Mouse (Mus musculus) midbrain, embryonic 10.5 days (tissue): Measurements from ENCODE around the gene Nxpe2. TPM values are rescaled to one million over a fixed set of nuclear protein-coding genes. Genes with fewer than 3 reads are reported as not detected.

Source experiments
- DNase-seq: peaks from one replicate; pipeline ENCODE4 v3.0.0-alpha.2; 2017; ENCODE audit warnings: low spot score
- H3K27ac ChIP-seq: fragments of 300-500 bp; sonication (generic); replicated peaks from 2 replicates; pipeline ENCODE4 v1.5.1; 2016; ENCODE audit warnings: mild to moderate bottlenecking
- H3K27me3 ChIP-seq: fragments of 300-500 bp; sonication (generic); 2 replicates; pipeline ENCODE4 v1.6.1; 2016; ENCODE audit warnings: low read depth, mild to moderate bottlenecking; ENCODE audit not compliant: poor library complexity, severe bottlenecking
- H3K36me3 ChIP-seq: fragments of 300-500 bp; sonication (generic); 2 replicates; pipeline ENCODE4 v1.6.1; 2016; ENCODE audit warnings: mild to moderate bottlenecking, moderate library complexity
- H3K4me1 ChIP-seq: fragments of 300-500 bp; sonication (generic); 2 replicates; pipeline ENCODE4 v1.6.1; 2016
- H3K4me3 ChIP-seq: fragments of 300-500 bp; sonication (generic); 2 replicates; pipeline ENCODE4 v1.5.1; 2016; ENCODE audit warnings: mild to moderate bottlenecking, moderate library complexity
- H3K9me3 ChIP-seq: fragments of 300-500 bp; sonication (generic); replicated peaks from 2 replicates; pipeline ENCODE4 v1.6.1; 2016; ENCODE audit warnings: mild to moderate bottlenecking
- WGBS: fragments of 180-500 bp; shearing (Covaris S2); methylation state at CpG from one replicate; pipeline ENCODE4 v1.1.7; 2016; 5-methylcytosine and 5-hydroxymethylcytosine counted together
- polyA plus RNA-seq: library from polyadenylated mRNA; unstranded; fragments of >200 nt; fragmentation: Nextera tagmentation; extraction: Ambion mirVana; gene quantifications from 2 replicates; pipeline ENCODE4 v1.2.1, GENCODE M21; 2016

The Nxpe2 gene
- polyA plus RNA-seq, result 0.76 and 0.96 TPM in 2 replicates

DNA sequence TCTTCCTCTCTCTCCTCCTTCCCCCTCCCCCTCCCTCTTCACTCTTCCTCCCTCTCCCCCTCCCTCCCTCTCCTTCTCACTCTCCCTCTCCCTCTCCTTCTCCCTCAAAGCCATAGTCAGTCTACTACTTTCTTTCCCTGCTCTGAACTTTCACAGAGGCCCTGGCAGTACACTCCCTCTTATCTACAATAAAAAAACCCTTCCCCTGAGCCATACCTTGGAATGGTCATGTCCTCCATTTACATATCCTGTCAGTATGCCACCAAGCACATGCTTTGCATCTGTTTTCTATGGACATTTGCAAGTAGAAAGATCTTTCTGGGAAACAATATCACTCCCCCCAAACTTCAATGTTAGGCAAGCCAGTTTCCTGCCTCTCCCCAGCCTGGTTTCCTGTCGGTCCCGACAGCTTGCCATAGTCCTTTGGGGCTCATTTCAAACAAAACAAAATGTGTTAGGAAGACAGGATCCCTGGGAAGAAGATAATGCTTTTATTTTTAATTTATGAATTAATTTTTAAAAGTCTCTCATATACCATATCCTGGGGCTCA lies at the start of gene Nxpe2:
Gene Nxpe2 (minus strand): TSS at position 307 of the 551 bp plus-strand sequence.
- no peak within 1 kb of the TSS for H3K4me3 ChIP-seq
- no peaks in the 10 kb centered on the region for H3K36me3 ChIP-seq
- H3K27ac ChIP-seq, result no peak within 1 kb of the TSS
- no peak for DNase-seq
- WGBS, result 62% methylated on average over 2 of the region's 2 CpGs
- H3K4me1 ChIP-seq, result peaks cover 12% of the 10 kb centered on the region
- H3K27me3 ChIP-seq, result no peaks in the 10 kb centered on the region
- no peaks in the 10 kb centered on the region for H3K9me3 ChIP-seq

GRCm38 (mm10) chr9:48389983-48390382 lies 36.7 kb upstream of the Nxpe2 start:
- Histone ChIP-seq H3K4me1 (no peaks in the 10 kb centered on the region), H3K36me3 (no peaks in the 10 kb centered on the region; the same call in 1 of the 2 replicates), H3K27ac (no peak overlapping the region), H3K4me3 (no peak overlapping the region), H3K27me3 (no peaks in the 10 kb centered on the region), H3K9me3 (no peaks in the 10 kb centered on the region)
- no peak for DNase-seq
- WGBS, result 87% methylated on average over 3 of the region's 3 CpGs

GRCm38 (mm10) chr9:48388451-48388850 lies 35.2 kb upstream of the Nxpe2 start:
- Histone ChIP-seq H3K36me3 (no peaks in the 10 kb centered on the region; the same call in 1 of the 2 replicates), H3K27ac (no peak overlapping the region), H3K9me3 (no peaks in the 10 kb centered on the region), H3K4me1 (0 out of 2 replicates have a peak, but pooled peaks cover 4% of the 10 kb centered on the region), H3K4me3 (no peak overlapping the region), H3K27me3 (no peaks in the 10 kb centered on the region)
- DNase-seq, result no peak
- 85% methylated on average over 4 of the region's 4 CpGs for WGBS

DNA sequence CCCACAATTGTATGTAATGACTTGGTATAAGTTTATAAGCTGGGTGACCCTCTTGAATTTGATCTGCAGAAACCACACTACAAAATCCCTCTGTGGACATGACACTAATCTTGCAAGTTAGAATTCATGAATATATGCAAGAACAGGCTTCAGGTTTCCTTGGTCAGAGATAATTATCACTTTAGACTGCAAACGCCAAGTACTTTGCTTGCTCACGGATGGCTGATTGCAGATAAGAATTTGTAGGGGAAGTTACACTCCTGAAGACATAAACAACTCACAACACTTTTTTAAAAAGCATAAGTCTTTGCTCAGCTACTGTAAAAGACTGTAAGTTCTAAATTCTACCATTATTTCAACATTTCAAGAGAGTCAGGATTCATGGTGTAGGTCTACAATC lies 21.1 kb upstream of the Nxpe2 start:
- H3K9me3 ChIP-seq, result no peaks in the 10 kb centered on the region
- H3K36me3 ChIP-seq, result no peaks in the 10 kb centered on the region
- H3K27me3 ChIP-seq, result no peaks in the 10 kb centered on the region
- no peaks in the 10 kb centered on the region for H3K4me1 ChIP-seq
- DNase-seq, result no peak
- no peak overlapping the region for H3K4me3 ChIP-seq
- WGBS, result 84% methylated on average over 2 of the region's 2 CpGs
- no peak overlapping the region for H3K27ac ChIP-seq

- WGBS, result 80% methylated on average over 4 of the region's 4 CpGs
- DNase-seq, result no peak
- no peak overlapping the region for H3K27ac ChIP-seq
Measured at GRCm38 (mm10) chr9:48373232-48373878, 20.1 kb upstream of the Nxpe2 start.

GRCm38 (mm10) chr9:48362743-48363142 lies 9.5 kb upstream of the Nxpe2 start:
- Histone ChIP-seq H3K4me3 (no peak overlapping the region), H3K36me3 (no peaks in the 10 kb centered on the region), H3K4me1 (0 out of 2 replicates have a peak, but pooled peaks cover 5% of the 10 kb centered on the region), H3K27ac (no peak overlapping the region; the same call in 1 of the 2 replicates), H3K27me3 (no peaks in the 10 kb centered on the region), H3K9me3 (no peaks in the 10 kb centered on the region)
- WGBS, result 82% methylated on average over 6 of the region's 6 CpGs
- no peak for DNase-seq

More at GRCm38 (mm10) chr9:48373232-48373878, 20.1 kb upstream of the Nxpe2 start:
- Histone ChIP-seq H3K9me3 (no peaks in the 10 kb centered on the region), H3K4me1 (no peaks in the 10 kb centered on the region), H3K27me3 (no peaks in the 10 kb centered on the region), H3K4me3 (no peak overlapping the region), H3K36me3 (no peaks in the 10 kb centered on the region)

DNA sequence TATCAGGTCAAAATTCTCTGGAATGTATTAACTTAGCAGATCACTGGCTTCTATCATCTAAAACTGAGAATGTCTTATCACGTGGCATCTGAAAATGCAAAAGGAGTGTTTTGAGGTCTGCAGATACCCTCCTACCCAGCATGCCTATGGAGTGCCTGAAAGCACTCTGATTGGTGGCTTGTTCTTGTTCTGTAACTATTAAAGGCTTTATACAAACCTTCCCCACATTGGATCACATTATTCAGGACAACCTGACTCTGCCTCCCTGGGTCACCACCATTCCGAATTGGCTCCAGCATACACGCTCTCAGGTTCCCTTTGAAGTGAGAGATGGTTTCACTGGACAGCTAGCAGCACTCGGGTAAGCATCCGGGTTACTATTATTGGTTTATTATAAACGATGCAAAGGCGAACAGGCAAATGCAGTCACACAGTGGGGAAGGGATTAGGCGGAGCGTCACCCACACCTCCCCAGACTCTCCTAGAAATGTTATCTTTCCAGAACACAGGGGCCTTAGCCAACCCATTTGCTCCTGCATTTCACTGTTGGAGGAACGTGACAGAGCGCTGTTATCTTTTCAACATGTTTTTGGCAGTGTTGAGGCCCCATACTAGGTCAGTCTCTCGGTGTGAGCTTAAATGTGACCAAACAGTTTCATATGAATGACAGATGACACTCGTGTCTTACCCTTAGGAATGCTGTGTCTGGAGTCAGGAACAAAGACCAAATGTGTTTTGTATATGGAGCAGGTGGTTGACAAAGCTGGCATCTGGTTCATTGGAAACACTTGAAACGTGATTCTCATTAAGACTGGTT lies 8.8 kb upstream of the Nxpe2 start:
- no peak overlapping the region for H3K4me3 ChIP-seq
- no peaks in the 10 kb centered on the region for H3K9me3 ChIP-seq
- no peaks in the 10 kb centered on the region for H3K27me3 ChIP-seq
- 0 out of 2 replicates have a peak, but pooled peaks cover 5% of the 10 kb centered on the region for H3K4me1 ChIP-seq
- H3K36me3 ChIP-seq, result no peaks in the 10 kb centered on the region
- no peak overlapping the region for H3K27ac ChIP-seq
- DNase-seq, result no peak
- WGBS, result 72% methylated on average over 14 of the region's 14 CpGs

- DNase-seq, result no peak
- Histone ChIP-seq H3K27me3 (no peaks in the 10 kb centered on the region), H3K27ac (no peak overlapping the region), H3K4me3 (no peak overlapping the region), H3K36me3 (no peaks in the 10 kb centered on the region), H3K4me1 (0 out of 2 replicates have a peak, but pooled peaks cover 5% of the 10 kb centered on the region), H3K9me3 (no peaks in the 10 kb centered on the region)
- WGBS, result 72% methylated on average over 4 of the region's 4 CpGs
Measured at GRCm38 (mm10) chr9:48360826-48361225, 7.6 kb upstream of the Nxpe2 start.

DNA sequence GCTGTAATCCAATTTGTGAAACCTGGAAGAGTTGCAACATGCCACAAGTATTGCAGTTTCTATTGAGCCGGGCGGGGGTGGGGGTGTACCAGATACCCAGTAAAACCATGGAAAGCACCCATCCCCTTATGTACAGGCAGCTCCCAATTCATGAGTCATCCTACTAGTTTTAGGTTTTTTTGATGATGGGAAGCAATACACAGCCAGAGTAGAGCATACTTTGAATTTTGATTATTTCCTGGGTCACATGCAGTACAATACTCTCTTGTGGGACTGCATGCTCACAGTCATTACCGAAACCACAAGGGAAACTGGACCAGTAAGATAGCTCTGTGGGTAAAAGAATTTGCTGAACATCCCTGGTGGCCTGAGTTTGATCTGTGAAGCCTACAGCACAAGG lies 3.8 kb upstream of the Nxpe2 start:
- Histone ChIP-seq H3K9me3 (no peaks in the 10 kb centered on the region), H3K27me3 (no peaks in the 10 kb centered on the region), H3K4me1 (peaks cover 9% of the 10 kb centered on the region), H3K27ac (no peak overlapping the region), H3K4me3 (no peak overlapping the region), H3K36me3 (no peaks in the 10 kb centered on the region)
- DNase-seq, result no peak
- 91% methylated on average over 3 of the region's 3 CpGs for WGBS

GRCm38 (mm10) chr9:48354793-48355192 lies 1.5 kb upstream of the Nxpe2 start:
- Histone ChIP-seq H3K27ac (0 out of 2 replicates have a peak overlapping the region, but pooled peaks have one; percentile 49), H3K4me1 (peaks cover 12% of the 10 kb centered on the region), H3K36me3 (no peaks in the 10 kb centered on the region), H3K27me3 (no peaks in the 10 kb centered on the region), H3K4me3 (no peak overlapping the region), H3K9me3 (no peaks in the 10 kb centered on the region)
- 52% methylated on average over 3 of the region's 3 CpGs for WGBS
- DNase-seq, result peak; percentile 70

DNA sequence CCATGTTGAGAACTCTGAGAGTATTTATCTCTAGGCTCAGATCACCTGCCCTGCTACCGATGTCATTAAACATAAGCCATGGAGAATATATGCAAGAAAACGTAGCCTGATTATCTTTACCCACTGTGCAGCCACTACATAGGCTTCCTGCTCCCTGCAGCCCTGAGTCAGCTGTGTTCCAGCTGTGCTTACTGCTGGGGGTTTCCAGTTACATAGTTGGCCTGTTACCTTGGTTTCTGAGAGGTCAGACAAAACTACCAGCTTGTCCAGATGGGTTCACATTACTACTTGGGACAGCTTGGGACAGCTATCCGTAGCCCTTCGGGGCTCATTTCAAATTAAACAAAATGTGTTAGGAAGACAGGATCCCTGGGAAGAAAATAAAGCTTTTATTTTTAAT lies 868 bp upstream of the Nxpe2 start:
- Histone ChIP-seq H3K27me3 (no peaks in the 10 kb centered on the region), H3K4me3 (no peak overlapping the region), H3K9me3 (no peaks in the 10 kb centered on the region), H3K27ac (no peak overlapping the region), H3K4me1 (peaks cover 12% of the 10 kb centered on the region), H3K36me3 (no peaks in the 10 kb centered on the region)
- 69% methylated on average over 4 of the region's 4 CpGs for WGBS
- DNase-seq, result peak; percentile 27

- DNase-seq, result no peak
- Histone ChIP-seq H3K36me3 (no peaks in the 10 kb centered on the region), H3K4me1 (0 out of 2 replicates have a peak, but pooled peaks cover 5% of the 10 kb centered on the region), H3K27me3 (no peaks in the 10 kb centered on the region), H3K27ac (no peak overlapping the region), H3K4me3 (no peak overlapping the region), H3K9me3 (no peaks in the 10 kb centered on the region)
- WGBS, result 90% methylated on average over 3 of the region's 3 CpGs
Measured at GRCm38 (mm10) chr9:48345866-48346265, 7.4 kb downstream of the Nxpe2 start.
